Mouse (Mus musculus): ENCODE measurements around the gene Pde10a.

Gene Pde10a

GRCm38 (mm10) chr17:8526815-8527261 is 1.7 kb downstream of the Pde10a start:
- DNase-seq: peak; percentile 82

GRCm38 (mm10) chr17:8528641-8529040 is 3.5 kb downstream of the Pde10a start:
- DNase-seq: no peak

GRCm38 (mm10) chr17:8532609-8533008 is 7.4 kb downstream of the Pde10a start:
- DNase-seq: peak; percentile 86

GRCm38 (mm10) chr17:8533828-8534227 is 8.7 kb downstream of the Pde10a start:
- no peak for DNase-seq

- no peak for DNase-seq
Observed at GRCm38 (mm10) chr17:8536522-8536921, 11.3 kb downstream of the Pde10a start.

GRCm38 (mm10) chr17:8538102-8538501 is 12.9 kb downstream of the Pde10a start:
- no peak for DNase-seq

GRCm38 (mm10) chr17:8541974-8542538 is 16.9 kb downstream of the Pde10a start:
- DNase-seq: no peak

GRCm38 (mm10) chr17:8546366-8546765 is 21.2 kb downstream of the Pde10a start:
- no peak for DNase-seq

GRCm38 (mm10) chr17:8548733-8549132 is 23.6 kb downstream of the Pde10a start:
- DNase-seq: no peak

GRCm38 (mm10) chr17:8551641-8552040 is 26.5 kb downstream of the Pde10a start:
- no peak for DNase-seq

GRCm38 (mm10) chr17:8552346-8553035 is 27.3 kb downstream of the Pde10a start:
- peak; percentile 98 for DNase-seq

GRCm38 (mm10) chr17:8553601-8554000 is 28.4 kb downstream of the Pde10a start:
- peak; percentile 65 for DNase-seq

- peak; percentile 96 for DNase-seq
Observed at GRCm38 (mm10) chr17:8554219-8554618, 29.0 kb downstream of the Pde10a start.

GRCm38 (mm10) chr17:8555785-8556184 is 30.6 kb downstream of the Pde10a start:
- DNase-seq: no peak

- peak; percentile 81 for DNase-seq
Observed at GRCm38 (mm10) chr17:8556223-8556622, 31.1 kb downstream of the Pde10a start.

GRCm38 (mm10) chr17:8557926-8558325 is 32.8 kb downstream of the Pde10a start:
- DNase-seq: no peak

- no peak for DNase-seq
Observed at GRCm38 (mm10) chr17:8562101-8562885, 37.1 kb downstream of the Pde10a start.

GRCm38 (mm10) chr17:8562886-8563280 is 37.7 kb downstream of the Pde10a start:
- DNase-seq: no peak

GRCm38 (mm10) chr17:8566850-8567249 is 41.7 kb downstream of the Pde10a start, which contains the start of gene Gm17087:
TSS of gene Gm17087 (minus strand) at chr17:8566950.
- no peak for DNase-seq

GRCm38 (mm10) chr17:8573542-8574260 is 48.5 kb downstream of the Pde10a start:
- DNase-seq: no peak

GRCm38 (mm10) chr17:8580360-8580759 is 55.2 kb downstream of the Pde10a start:
- DNase-seq: peak; percentile 69

- no peak for DNase-seq
Observed at GRCm38 (mm10) chr17:8581579-8581978, 56.4 kb downstream of the Pde10a start.

Measured in cerebellum, adult 9-10 months (tissue).